Mouse (Mus musculus) megakaryocyte, embryonic 14.5 days (primary cell): ENCODE measurements at regions not wholly inside any gene's neighbourhood (a gene's known extent, or its start where the extent isn't known, plus 50 kb on each side); places are given as distances from the start of the nearest gene placed in this dataset.

ENCODE experiments used
- FLI1 ChIP-seq: IDR thresholded peaks from 2 replicates; pipeline ENCODE4 v1.6.1; 2012; ENCODE audit warnings: low read length, inconsistent platforms, mixed read lengths
- GATA1 ChIP-seq: IDR thresholded peaks from 3 replicates; pipeline ENCODE4 v1.6.1; 2012; ENCODE audit warnings: mixed read lengths, low read length, inconsistent platforms, borderline replicate concordance

DNA sequence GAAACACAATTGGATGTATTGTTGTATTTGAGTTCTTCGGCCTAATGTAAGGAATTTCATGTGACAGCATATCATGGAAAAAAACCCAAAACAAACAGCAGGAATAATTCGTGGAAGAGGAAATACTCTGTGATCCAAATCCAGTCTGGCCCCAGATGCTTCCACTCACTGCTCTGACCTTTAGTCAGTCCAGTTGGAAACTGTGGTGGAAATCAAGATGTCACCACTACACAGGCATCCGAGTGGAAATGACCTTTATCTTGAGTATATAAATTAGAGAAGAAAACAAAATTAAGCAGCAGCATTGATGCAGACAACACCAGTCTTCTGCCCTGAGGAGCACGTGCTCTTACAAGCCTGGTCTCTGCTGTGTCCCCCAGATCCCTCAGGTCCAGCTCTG lies 230.9 kb downstream of the Dok5 start:
- TF ChIP-seq GATA1 (no peak), FLI1 (no peak)
